Mouse (Mus musculus) neutrophil, adult 5-6 weeks (primary cell): ENCODE measurements around the gene Ash1l. TPM values are rescaled to one million over a fixed set of nuclear protein-coding genes. Genes with fewer than 3 reads are reported as not detected.
"Not testable (repeated sequence)": the region's sequence is repeated elsewhere in the genome, so short reads cannot be mapped to it uniquely, and the experiment has no call there.

Source experiments
- ATAC-seq: fragments of 151-379, 151-347 bp; 2 replicates; pipeline ENCODE4 v1.8.0; 2017; ENCODE audit warnings: mild to moderate bottlenecking, moderate TSS enrichment; ENCODE audit not compliant: insufficient number of reproducible peaks, poor library complexity, low FRiP score, severe bottlenecking; ENCODE audit errors: extremely low read depth
- total RNA-seq: library from RNA; stranded (forward); fragments of 200-1000 nt; gene quantifications from 2 replicates; pipeline ENCODE4 v1.2.3, GENCODE M21; 2017

The Ash1l gene
- total RNA-seq, 1 experiment from 2014 or later: 110 TPM

GRCm38 (mm10) chr3:88951327-88951800 is 942 bp downstream of the Ash1l start:
- ATAC-seq: no peak

DNA sequence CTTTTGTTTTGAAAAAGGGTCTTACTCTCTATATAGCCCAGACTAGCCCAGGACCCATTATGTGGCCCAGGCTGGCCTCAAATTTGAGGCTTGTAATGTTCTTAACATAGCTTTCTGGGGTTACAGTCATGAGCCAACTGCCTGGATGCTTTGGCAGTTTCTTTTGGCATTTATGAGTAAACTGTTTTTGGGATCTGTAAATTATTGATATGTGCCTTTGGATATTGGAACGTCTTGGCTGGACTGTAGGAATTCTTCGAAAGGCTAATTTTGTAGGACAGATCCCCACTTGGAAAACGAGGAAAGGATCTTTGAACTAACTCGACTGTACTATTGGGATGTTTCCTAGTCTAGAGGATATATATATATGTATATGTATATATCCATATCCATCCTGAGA is 2.8 kb downstream of the Ash1l start:
- no peak for ATAC-seq

- ATAC-seq: no peak
Observed at GRCm38 (mm10) chr3:88953736-88954135, 3.3 kb downstream of the Ash1l start.

GRCm38 (mm10) chr3:88963211-88963610 is 12.8 kb downstream of the Ash1l start:
- ATAC-seq: not testable (repeated sequence)

DNA sequence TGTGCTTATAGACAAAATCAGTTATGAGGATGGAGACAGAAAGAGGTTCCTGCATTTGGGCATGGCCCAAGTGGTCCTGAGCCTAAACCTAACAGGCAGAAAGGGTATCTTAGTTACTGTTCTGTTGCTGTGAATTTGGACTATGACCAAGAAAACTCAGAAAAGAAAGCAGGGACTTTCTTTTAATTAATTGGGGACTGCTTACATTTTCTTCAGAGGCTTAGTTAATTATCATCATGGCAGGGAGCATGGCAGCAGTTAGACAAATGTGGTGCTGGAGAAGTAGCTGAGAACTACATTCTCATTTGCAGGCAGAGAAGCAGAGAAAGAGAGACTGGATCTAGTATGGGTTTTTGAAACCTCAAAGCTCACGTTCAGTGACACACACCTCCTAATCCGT is 24.6 kb downstream of the Ash1l start:
- ATAC-seq: no peak

GRCm38 (mm10) chr3:88981206-88982010 is 31.0 kb downstream of the Ash1l start:
- ATAC-seq: no peak

DNA sequence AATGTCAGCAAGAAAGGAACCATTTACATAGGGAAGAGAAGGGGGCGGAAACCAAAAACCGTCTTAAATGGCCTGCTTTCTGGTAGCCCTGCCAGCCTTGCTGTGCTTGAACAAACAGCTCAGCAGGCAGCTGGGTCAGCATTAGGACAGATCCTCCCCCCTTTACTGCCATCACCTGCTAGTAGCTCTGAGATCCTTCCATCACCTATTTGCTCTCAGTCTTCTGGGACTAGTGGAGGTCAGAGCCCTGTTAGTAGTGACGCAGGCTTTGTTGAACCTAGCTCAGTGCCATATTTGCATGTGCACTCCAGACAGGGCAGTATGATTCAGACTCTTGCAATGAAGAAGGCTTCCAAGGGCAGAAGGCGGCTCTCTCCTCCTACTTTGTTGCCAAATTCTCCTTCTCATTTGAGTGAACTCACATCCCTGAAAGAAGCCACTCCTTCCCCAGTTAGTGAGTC is 33.5 kb downstream of the Ash1l start:
- no peak for ATAC-seq

GRCm38 (mm10) chr3:88992793-88993192 is 42.4 kb downstream of the Ash1l start:
- ATAC-seq: no peak

- ATAC-seq: no peak
Observed at GRCm38 (mm10) chr3:89001536-89001935, 51.1 kb downstream of the Ash1l start.

DNA sequence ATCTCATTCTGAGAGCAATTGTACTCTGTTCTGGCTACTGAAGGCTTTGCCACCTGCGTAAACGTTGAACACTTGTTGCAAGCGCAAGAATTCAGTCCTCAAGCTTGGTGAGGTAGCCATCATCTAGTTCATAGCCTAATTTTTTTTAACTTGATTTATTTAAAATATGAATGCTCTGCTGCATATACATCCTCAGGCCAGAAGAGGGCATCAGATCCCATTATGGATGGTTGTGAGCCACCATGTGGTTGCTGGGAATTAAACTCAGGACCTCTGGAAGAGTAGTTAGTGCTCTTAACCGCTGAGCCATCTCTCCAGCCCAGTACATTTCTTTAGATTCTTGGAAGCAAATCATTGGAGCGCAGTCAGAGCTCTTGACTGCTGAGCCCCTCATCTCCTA is 80.5 kb downstream of the Ash1l start:
- ATAC-seq: not testable (repeated sequence)

GRCm38 (mm10) chr3:89043359-89043758 is 92.9 kb downstream of the Ash1l start:
- ATAC-seq: no peak

GRCm38 (mm10) chr3:89058361-89058760 is 107.9 kb downstream of the Ash1l start:
- no peak for ATAC-seq

GRCm38 (mm10) chr3:89058783-89059182 is 108.4 kb downstream of the Ash1l start:
- ATAC-seq: no peak

DNA sequence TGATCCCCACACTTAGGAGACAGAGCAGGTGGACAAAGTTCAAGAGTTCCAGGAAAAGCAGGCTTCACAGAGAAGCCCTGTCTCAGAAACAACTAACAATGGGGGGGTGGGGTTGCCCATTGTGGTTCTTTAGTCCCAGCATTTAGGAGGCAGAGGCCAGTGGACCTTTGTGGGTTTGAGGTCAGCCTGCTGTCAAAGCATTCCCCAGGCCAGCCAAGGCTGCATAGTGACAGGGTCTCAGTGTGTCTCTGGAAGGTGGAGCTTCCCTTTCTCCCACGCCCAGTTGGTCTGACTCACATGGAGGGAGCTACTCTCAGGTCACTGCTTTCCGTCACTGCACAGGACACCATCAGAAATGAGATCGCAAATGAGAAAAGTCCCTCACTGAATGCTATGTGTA is 111.3 kb downstream of the Ash1l start:
- ATAC-seq: no peak

GRCm38 (mm10) chr3:89067265-89067664 is 116.8 kb downstream of the Ash1l start:
- no peak for ATAC-seq

DNA sequence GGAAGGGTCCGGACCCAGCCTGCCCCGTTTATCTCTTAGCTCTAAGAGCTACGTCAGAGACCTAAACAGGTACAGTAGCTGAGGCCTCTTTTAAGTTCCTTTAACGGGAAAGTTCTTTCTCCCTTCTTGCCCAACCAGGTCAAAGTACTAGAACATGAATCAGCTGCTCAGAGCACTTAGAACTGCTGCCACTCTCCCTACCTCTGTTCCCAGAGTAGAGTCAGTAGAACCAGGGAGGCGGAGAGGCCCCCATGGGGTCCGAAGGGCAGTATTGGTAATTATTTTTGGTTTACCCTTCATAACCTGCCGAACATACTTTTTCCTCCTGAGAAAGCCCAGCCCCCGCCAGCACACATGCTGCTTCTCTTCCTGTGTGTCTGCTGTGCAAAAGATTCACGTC is 127.0 kb downstream of the Ash1l start:
- no peak for ATAC-seq

DNA sequence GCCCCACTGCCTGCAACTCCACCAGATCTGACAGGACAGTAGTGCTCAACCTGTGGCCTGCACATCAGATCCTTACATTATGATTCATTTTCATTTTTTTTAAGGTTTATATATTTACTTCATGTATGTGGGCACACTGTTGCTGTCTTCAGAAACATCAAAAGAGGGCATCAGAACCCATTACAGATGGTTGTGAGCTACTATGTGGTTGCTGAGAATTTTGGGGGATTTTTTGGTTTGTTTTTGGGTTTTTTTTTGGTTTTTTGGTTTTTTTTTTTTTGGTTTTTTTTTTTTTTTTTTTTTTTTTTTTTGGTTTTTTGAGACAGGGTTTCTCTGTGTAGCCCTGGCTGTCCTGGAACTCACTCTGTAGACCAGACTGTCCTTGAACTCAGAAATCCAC is 131.9 kb downstream of the Ash1l start:
- not testable (repeated sequence) for ATAC-seq

GRCm38 (mm10) chr3:89084133-89084532 is 133.7 kb downstream of the Ash1l start:
- ATAC-seq: no peak

DNA sequence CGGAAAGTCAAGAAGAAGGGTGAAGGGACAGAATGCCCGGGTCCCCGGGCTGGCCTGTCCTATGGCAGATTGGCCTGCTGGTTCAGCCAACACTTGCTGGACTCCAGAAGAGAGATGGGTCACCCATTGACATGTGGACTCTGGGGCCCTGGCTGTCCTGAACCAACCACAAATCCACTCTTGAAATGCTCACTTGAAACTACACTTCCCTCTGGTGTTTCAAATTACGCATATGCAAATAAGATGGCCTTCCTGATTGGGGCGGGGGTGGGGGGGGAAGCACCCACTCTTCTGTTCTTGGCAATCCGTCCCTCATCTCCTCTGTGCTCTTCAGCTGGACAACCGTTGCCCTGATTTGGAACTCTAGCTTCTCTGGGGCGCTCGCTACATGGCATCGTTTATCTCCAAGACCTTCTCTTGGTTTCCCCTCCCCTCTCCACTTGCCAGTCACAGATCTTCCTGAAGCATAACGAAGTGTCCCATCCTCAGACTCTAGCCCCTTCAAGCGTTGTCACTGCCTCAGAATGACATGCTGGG is 134.3 kb downstream of the Ash1l start:
- no peak for ATAC-seq

GRCm38 (mm10) chr3:89087338-89088110 is 137.1 kb downstream of the Ash1l start:
- ATAC-seq: peak; percentile 40
